Mouse (Mus musculus) v-Abl transformed pro-B cells (cell line): ENCODE results near the gene Fbxo36.

Experiments used
- in situ Hi-C, 2 experiments: fragments of 400-800 bp; cut with MboI; formaldehyde crosslinking; loops; one replicate each; pipeline ENCODE4 v1.15.1; 2025; ENCODE audit not compliant: unreplicated experiment in 2 of 2

The Fbxo36 gene

DNA sequence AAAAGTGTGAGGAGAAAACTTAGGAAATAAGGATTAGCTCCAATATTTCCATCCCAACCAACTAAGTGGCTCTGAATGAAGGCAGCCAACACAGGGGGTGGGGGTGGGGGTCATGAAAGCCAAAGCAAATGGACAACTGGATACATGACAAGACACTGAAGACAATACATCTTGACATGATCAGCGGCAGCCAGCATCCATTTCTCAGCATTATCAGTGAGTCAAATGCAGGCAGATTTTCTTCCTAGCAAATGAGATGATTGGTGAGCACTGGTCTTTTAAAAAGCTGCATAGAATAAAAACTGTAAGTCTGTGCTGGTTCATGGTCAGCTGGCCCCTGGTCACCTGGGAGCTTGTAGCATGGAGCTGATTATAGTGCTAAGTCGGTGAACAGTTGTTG lies 15.3 kb downstream of the Fbxo36 start:
- in situ Hi-C loops, result no loop called here

DNA sequence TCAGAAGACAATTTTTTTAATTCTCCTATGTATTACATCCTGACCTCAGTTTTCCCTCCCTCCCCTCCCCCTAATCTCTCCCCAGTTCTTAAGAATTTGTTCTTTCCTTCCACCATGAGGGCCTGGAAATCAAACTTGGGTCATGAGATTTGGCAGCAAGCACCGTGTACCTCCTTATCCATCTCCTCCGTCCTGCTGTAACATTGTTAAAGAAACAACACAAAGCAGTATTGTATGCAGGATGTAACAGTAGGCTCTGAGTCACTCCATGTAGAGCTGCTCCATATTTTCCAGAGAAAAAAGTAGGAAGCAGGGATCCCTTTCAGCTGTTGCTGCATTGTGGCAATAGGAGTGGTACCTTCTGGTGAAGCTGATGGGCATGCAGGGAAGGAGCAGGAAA lies 16.1 kb downstream of the Fbxo36 start:
- in situ Hi-C loops, result no loop called here

DNA sequence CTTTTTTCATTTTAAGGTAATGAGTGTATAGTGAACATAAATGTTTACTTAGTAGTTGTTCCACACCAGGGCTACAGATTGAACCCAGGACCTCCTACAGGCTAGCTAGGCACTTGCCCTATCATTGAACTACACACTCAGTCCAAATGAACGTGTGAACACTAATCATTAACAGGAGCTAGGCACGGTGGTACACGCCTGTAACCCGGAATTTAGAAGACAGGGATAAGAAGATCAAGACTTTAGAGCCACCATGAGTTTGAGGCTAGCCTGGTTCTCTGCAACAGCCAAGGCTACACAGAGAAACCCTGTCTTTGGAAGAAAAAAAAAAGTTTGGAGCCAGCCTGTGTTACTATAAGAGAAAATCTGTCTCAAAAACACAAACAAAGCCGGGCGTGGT lies 20.0 kb downstream of the Fbxo36 start:
- in situ Hi-C loops, result no loop called here

DNA sequence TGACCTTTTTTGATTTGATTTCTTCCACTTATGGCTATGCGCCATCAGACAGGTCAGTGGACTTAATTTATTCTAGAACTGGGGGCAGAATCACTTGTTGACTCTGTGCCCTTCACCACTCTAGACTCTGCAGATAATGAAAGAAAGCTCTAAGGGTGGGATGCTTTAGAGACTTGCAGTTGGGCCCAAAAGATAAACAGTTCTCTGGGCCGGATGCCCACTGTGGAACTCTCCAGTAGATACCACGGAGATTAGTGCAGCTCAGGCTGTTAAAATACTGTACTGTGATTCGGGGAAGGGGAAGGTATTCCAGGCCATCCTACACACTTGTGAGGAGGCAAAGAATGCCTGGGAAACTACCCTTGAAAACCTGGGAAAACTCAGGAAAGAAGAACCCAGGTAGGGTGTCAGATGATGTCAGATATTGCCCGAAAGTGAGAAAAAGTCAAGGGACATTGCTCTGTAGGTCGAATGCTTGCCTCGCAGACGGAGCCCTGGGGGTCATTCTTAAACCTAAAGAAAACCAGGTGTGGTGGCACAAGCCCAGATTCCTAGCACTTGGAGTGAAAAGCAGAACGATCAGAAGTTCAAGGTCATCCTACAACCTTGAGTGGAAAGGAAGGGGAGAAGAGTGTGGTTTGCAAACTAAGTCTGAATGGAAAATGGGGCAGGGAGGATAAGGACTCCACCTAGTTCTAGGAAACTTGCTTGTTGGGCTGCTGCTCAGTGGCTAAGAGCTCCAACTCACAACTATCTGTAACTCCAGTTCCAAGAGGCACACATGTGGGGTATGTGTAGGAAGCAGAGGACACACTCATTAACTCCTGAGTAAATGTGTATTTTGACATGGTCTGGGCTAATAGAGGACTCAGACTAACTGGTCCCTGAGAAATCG lies 21.0 kb downstream of the Fbxo36 start:
- in situ Hi-C loops, result no loop called here

DNA sequence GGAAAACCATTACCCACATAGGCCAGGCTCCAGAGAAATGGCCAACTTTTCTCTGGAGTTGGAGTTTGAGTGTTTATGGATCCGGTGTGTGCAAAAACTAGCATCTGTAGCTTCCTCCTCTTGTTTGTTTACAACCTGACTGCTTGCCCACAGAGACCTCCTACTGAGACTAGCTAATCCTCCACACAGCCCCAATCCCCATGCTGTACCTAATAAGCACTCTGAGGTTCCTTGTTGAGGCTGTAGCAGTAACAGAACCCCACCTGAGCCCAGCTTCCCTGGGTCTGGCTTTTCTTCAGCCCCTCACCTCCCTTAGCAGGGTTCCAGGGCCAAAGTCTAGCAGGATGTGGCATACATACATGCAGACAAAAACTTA lies 21.6 kb downstream of the Fbxo36 start:
- in situ Hi-C loops, result no loop called here

DNA sequence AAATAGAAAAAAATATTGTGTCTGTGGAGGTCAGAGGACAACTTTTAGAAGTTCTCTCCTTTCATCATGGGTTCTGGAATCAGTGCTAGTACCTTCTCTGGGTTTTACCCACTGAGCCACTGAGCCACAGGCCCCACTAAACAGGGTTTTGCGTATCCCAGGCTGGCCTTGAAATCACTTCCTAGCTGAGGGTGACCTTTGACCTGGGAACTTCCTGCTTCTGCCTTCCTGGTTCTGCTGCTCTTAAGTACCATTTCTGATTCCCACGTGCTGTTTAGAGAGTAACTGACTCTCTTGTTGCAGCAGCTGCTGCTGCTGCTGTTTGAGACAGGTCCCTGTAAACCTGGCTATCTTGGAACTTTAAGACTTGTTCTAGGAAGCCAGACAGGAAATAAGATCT lies 25.0 kb downstream of the Fbxo36 start:
- in situ Hi-C loops, result no loop called here

DNA sequence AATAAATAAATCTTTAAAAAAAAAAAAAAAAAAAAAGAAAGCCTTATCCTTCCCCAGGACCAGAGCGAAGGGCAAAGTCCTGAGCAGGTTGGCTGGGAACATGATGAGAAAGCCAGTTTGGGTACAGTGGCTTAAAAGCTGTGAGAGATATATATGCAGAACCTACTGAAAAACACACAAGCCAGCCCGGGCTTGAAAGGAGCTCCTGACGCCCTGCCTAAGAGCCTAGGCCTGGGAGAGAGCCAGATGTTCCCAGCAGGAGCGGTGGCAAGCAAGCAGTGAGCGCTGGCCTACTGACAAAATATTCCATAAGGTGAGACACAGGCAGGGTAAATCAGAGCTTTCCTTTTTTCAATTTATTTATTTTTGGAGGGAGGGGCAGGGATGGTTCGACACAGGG lies 26.6 kb downstream of the Fbxo36 start:
- in situ Hi-C loops, result no loop called here

DNA sequence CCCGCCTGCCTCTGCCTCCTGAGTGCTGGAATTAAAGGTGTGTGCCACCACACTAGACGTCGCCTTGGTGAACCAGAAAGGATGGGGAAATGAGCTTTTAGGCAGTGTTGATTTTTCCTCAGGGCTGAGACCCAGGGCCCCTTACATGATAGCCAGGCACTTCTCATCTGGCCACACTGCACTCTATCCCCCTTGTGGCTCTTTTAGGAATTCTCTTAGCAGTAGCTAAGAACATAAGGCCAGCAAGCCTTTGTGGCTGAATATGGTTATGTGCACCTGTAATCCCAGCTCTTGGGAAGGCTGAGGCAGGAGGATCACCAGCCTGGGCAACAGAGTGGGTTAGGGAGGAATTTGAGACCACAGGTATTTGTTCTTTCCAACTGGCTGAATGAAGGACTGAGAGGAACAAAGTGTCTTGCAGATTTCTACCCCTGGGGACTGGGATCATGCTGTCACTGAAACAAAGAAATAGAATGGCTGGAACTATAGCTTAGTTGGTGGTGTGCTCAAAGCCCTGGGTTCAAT lies 27.1 kb downstream of the Fbxo36 start:
- in situ Hi-C loops, result no loop called here

DNA sequence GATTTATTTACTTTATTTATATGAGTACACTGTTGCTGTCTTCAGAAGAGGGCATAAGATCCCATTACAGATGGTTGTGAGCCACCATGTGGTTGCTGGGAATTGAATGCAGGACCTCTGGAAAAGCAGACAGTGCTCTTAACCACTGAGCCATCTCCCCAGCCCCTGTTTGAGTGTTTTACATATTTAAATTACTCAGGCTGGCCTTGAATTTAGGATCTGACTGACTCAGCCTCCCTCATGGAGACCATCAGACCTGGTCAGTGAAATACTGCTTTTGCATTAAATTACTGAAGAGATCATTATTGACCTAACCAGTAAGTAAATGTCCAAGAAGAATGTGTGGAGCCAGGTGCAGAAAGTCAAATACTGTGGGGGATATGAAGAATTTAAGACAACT lies 28.7 kb downstream of the Fbxo36 start:
- in situ Hi-C loops, result no loop called here

DNA sequence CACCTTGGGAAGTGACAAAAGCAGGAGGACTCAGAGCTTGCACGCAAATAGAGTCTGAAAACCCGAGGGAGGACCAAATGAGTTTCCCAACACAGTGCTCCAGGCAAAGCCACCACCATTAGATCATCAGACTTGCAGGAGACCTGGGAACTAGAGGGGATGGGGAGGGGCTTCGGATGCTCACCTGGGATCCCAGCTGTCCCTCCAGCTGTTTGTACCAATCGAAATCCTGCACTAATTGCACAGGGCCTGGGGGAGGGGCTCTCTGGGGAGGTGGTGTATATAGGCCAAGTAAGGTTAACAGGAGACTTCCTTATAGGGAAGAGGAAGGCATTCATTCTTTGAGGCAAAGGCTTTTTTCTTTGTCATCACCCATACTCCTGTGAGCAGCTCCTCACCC lies 29.2 kb downstream of the Fbxo36 start:
- in situ Hi-C loops, result no loop called here

DNA sequence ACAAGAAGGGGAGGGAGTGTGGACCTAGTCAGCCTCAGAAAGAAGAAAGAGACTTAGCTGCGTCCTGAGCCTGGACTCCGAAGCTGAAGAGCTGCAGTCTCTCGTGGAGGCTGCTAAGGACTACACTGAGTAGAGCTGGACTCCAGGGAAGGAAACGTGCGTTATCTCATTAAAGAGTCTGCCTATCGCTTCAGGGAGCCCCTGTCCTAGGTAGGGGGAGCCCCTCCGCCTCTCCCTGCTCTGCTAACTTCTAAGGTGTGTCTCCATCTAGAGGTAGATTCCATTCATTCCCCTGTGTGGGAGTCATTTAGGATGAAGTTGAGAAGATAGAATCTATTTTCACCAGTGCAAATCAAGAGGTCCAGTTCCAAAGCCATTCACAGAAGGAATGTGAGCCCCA lies 29.9 kb downstream of the Fbxo36 start:
- in situ Hi-C loops, result no loop called here

DNA sequence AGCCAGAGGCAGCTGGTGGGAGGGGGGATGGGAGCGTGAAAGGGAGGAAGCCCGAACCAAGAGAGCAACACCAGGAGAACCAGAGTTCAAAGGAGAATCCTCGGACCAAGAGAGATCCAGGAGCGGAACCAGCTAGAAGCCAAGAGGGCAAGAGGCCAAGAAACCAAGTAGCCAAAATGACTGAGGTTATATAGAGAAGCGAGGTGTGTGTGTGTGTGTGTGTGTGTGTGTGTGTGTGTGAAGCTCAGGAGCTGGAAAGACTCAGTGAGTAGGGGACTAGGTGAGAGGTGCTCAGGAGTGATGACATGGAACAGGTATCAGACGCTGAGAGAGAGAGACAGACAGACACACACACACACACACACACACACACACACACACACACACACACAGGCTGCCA lies 31.5 kb downstream of the Fbxo36 start:
- in situ Hi-C loops, result no loop called here

DNA sequence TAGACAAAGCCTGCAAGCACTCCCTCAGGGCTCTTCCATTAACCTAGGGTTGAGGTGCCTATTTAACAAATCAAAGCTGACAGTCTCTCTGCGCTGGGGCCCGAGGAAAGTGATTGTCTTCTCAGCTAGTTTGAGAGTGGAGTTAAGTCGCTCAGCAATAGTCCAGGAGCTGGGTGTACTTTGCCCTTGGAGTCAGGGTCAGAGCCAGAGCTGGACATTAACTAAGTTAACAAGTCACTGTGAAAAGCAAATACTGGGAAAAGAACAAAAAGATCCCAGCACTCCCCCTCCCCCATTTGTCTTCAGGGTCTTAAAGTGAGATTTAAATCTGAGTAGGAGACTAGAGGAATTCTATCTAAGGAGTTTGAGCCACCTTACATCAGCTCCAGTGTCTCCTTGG lies 32.5 kb downstream of the Fbxo36 start:
- in situ Hi-C loops, result no loop called here

DNA sequence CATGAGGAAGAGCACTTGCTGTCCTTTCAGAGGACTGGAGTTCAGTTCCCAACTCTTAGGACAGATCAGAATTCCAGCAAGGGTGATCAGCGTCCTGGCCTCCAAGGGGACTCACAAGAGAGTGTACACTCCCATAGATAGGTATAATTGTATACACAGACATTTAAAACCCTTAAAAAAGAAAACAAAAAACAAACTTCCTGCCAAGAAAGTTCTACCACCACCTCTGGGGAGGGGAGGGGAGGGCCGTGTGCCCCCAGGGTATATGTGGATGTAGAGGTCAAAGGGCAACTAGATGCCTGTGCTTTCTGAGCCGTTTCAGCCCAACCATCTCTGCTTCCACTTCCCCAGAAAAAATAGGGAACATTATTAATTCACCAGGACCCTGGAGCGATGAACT lies 33.3 kb downstream of the Fbxo36 start:
- in situ Hi-C loops, result no loop called here

DNA sequence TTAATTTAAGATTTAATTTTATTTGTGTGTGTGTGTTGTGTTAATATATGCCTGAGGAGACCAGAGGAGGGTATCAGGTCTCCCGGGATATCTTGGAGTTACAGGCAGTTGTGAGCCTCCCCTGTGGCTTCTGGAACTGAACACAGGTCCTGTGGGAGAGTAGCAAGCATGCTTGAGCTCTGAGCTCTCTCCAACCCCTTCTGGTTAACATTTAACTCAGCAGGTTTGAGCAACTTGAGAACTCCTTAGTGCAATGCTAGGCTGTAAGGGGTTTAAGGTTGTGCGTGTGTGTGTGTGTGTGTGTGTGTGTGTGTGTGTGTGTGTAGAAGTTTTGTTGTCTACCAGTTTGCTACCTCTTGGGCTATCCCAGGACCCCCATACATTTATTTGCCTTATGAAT lies 37.9 kb downstream of the Fbxo36 start:
- in situ Hi-C loops, result loop anchor here in 1 of 2 experiments (25.0 kb wide), 1 partner anchor 1140 kb away; no protein-coding TSS in a partner anchor

DNA sequence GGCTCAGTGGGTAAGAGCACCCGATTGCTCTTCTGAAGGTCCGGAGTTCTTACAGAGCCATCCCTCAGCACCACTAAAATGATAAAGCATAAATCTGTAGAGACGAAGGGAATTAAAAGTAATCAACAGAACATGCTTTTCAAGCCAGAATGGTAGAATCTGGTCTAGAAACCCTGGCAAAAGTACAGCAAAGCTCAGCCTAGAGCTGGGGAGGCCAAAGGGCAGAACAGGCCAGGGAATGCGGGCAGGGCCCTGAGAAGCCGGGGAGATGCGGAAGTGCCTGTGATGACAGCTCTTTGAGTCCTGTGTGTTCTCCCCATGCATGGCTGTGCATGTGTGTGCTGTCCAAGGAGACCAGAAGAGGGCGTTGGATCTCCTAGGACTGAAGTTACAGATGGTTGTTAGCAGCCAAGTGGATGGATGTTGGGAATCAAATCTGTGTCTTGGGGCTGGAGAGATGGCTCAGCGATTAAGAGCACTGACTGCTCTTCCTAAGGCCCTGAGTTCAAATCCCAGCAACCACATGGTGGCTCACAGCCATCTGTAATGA lies 40.0 kb downstream of the Fbxo36 start:
- in situ Hi-C loops, result loop anchor here in 1 of 2 experiments (25.0 kb wide), 1 partner anchor 1142 kb away; no protein-coding TSS in a partner anchor

DNA sequence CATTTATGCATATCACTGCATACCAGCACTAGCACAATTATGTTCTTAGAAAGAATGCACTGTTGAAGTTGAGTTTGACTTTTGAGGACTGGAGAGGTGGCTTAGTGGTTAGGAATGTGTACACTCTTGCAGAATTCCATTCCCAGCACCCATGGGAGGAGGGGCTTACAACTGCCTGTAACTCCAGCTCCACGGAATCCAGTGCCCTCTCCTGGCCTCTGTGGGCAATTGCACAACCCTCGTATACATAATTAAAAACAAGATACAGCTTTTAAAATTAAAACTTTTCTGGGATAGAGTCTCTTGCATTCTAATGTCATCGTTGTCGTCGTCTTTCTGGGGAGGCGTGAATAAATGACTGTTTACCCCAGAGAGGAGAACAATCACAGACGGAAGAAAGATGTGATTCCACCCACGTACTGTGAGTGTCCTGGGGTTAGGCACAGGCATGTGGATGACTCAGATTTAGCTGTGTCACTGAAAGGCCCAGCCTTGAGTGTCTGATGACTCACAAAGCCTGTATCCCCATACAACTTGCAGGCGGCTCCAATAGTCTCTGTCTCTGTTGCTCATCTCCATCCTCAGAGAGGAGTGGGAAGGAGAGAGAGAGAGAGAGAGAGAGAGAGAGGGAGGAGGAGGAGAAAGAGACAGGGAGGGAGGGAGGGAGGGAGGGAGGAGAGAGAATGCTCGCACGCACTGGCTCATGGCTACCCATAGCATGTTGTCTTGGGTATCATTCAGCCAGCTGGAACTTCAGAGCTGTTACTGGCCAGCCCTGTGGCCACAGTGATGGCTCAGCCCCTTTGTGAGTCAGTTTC lies 41.8 kb downstream of the Fbxo36 start:
- in situ Hi-C loops, result loop anchor here in 1 of 2 experiments (25.0 kb wide), 1 partner anchor 1144 kb away; no protein-coding TSS in a partner anchor

DNA sequence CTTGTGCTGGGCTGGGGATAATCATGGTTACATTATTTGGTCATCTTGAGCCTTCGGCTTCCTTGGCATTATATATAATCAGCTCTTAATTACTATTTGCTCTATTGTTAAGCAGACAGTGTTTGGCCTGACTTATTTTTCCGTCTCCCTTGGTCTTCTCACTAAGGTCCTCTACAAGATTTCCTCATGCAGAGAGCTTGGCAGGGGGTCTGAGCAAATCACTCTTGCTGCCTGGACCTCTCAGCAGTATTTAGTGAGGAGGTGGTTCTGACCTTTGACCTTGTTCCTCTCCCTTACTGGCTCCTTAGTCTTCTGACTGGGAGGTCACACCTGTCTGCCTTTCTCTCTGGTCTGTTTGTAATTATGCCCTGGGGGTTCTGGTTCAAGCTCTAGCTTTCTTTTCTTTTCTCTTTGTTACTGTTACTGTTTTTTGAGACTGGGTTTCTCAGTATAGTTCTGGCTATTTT lies 42.5 kb downstream of the Fbxo36 start:
- in situ Hi-C loops, result loop anchor here in 1 of 2 experiments (25.0 kb wide), 1 partner anchor 1145 kb away; no protein-coding TSS in a partner anchor

DNA sequence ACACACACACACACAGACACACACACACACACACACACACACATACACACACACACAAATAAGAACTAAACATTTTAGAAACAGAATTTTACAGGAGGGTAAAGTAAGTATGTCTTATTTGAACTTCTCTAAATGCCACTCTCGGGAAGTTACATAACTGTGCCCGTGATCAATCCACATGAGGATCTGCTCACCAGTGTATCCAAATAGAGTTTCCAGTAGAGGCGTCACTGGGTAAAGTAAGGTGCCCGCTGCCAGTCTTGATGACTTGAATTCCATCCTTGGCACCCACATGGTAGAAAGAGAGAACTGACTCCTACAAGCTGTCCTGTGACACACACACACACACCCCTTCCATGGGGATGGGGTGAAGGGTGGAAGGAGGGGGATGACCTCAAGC lies 43.3 kb downstream of the Fbxo36 start:
- in situ Hi-C loops, result loop anchor here in 1 of 2 experiments (25.0 kb wide), 1 partner anchor 1146 kb away; no protein-coding TSS in a partner anchor

DNA sequence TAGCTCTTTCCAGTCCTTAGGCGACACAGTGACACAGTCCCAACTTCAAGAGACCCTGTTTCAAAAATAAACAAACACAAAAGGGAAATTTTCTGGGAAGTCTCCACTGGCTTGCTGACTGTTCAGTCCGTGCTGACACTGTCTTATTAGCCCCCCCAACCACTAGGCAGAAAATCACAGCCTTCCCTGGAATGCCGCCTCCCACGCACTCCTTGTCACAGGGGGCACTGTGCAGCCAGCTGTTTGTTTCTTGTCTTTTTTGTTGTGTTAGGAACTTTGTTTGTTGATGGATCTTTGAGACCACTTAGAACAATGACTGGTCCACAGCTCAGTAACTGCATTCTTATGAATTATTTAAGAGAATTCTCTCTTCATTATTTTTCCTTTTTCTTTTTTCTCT lies 44.2 kb downstream of the Fbxo36 start:
- in situ Hi-C loops, result loop anchor here in 1 of 2 experiments (25.0 kb wide), 1 partner anchor 1147 kb away; no protein-coding TSS in a partner anchor

DNA sequence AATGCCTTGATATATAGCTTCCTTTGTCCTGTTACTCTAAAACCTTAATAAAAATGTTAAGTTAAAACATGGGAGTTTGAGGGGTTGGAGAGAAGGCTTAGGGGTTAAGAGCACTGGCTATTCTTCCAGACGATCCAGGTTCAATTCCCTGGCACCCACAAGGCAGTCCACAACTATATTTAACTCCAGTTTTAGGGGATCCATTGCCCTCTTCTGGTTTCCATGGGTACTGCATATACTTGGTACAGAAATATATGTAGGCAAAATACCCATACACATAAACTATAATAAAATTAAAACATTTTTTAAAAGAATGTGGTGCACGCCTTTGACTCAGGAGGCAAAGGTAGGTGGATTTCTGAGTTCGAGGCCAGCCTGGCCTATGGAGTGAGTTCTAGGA lies 45.5 kb downstream of the Fbxo36 start:
- in situ Hi-C loops, result loop anchor here in 1 of 2 experiments (25.0 kb wide), 1 partner anchor 1148 kb away; no protein-coding TSS in a partner anchor
